Mouse (Mus musculus): ENCODE data around the gene Xrn1. TPM values are rescaled to one million over a fixed set of nuclear protein-coding genes. Genes with fewer than 3 reads are reported as not detected.
A peak's percentile ranks its signal among the peaks of the same experiment; 100 is the strongest.

The Xrn1 gene
- polyA plus RNA-seq, 1 experiment from 2014 or later = 14.8 TPM

GRCm38 (mm10) chr9:96027913-96028312 is 73.4 kb downstream of the Xrn1 start:
- WGBS = 22% methylated on average over 3 of the region's 3 CpGs

GRCm38 (mm10) chr9:96028818-96029217 is 74.3 kb downstream of the Xrn1 start:
- Histone ChIP-seq H3K36me3 (ENCODE audit: control insufficient read depth, insufficient read depth, low read length) (peaks cover 12% of the 10 kb centered on the region), H3K4me1 (ENCODE audit: control insufficient read depth, insufficient read depth, low read length) (no peaks in the 10 kb centered on the region), H3K4me3 (ENCODE audit: low read depth, low read length) (no peak overlapping the region), H3K27ac (ENCODE audit: low read depth, low read length) (no peak overlapping the region), H3K9ac (ENCODE audit: low read length) (no peak overlapping the region), H3K9me3 (ENCODE audit: control insufficient read depth, low read length) (no peaks in the 10 kb centered on the region), H3K27me3 (ENCODE audit: control insufficient read depth, insufficient read depth, low read length) (no peaks in the 10 kb centered on the region), H3K4me2 (no peak overlapping the region)
- ATAC-seq (ENCODE audit: low FRiP score) (no peak), DNase-seq (ENCODE audit: low spot score, missing footprints) (peak; percentile 83)
- WGBS = 52% methylated on average over 1 of the region's 1 CpGs

More at GRCm38 (mm10) chr9:96027913-96028312, 73.4 kb downstream of the Xrn1 start:
- no peak for DNase-seq (ENCODE audit: low spot score, missing footprints)
- H3K9me3 ChIP-seq (ENCODE audit: control insufficient read depth, low read length) = no peaks in the 10 kb centered on the region
- no peak overlapping the region for H3K4me3 ChIP-seq (ENCODE audit: low read depth, low read length)
- H3K4me2 ChIP-seq = no peak overlapping the region
- no peak for ATAC-seq (ENCODE audit: low FRiP score)
- no peaks in the 10 kb centered on the region for H3K27me3 ChIP-seq (ENCODE audit: control insufficient read depth, insufficient read depth, low read length)
- no peak overlapping the region for H3K27ac ChIP-seq (ENCODE audit: low read depth, low read length)
- H3K9ac ChIP-seq (ENCODE audit: low read length) = no peak overlapping the region
- H3K4me1 ChIP-seq (ENCODE audit: control insufficient read depth, insufficient read depth, low read length) = no peaks in the 10 kb centered on the region
- peaks cover 11% of the 10 kb centered on the region for H3K36me3 ChIP-seq (ENCODE audit: control insufficient read depth, insufficient read depth, low read length)

- H3K9me3 ChIP-seq (ENCODE audit: control insufficient read depth, low read length) = no peaks in the 10 kb centered on the region
- no peaks in the 10 kb centered on the region for H3K4me1 ChIP-seq (ENCODE audit: control insufficient read depth, insufficient read depth, low read length)
- no peak for ATAC-seq (ENCODE audit: low FRiP score)
- H3K36me3 ChIP-seq (ENCODE audit: control insufficient read depth, insufficient read depth, low read length) = peaks cover 15% of the 10 kb centered on the region
- H3K4me3 ChIP-seq (ENCODE audit: low read depth, low read length) = no peak overlapping the region
- H3K27ac ChIP-seq (ENCODE audit: low read depth, low read length) = no peak overlapping the region
- WGBS = 96% methylated on average over 5 of the region's 5 CpGs
- H3K27me3 ChIP-seq (ENCODE audit: control insufficient read depth, insufficient read depth, low read length) = no peaks in the 10 kb centered on the region
- no peak overlapping the region for H3K4me2 ChIP-seq
- no peak overlapping the region for H3K9ac ChIP-seq (ENCODE audit: low read length)
- no peak for DNase-seq (ENCODE audit: low spot score, missing footprints)
Observed at GRCm38 (mm10) chr9:96029886-96030285, 75.3 kb downstream of the Xrn1 start.

- Histone ChIP-seq H3K9me3 (ENCODE audit: control insufficient read depth, low read length) (no peaks in the 10 kb centered on the region), H3K4me2 (no peak overlapping the region), H3K27me3 (ENCODE audit: control insufficient read depth, insufficient read depth, low read length) (no peaks in the 10 kb centered on the region), H3K4me3 (ENCODE audit: low read depth, low read length) (no peak overlapping the region), H3K36me3 (ENCODE audit: control insufficient read depth, insufficient read depth, low read length) (peaks cover 11% of the 10 kb centered on the region), H3K27ac (ENCODE audit: low read depth, low read length) (no peak overlapping the region), H3K4me1 (ENCODE audit: control insufficient read depth, insufficient read depth, low read length) (no peaks in the 10 kb centered on the region), H3K9ac (ENCODE audit: low read length) (no peak overlapping the region)
- ATAC-seq (ENCODE audit: low FRiP score) (no peak), DNase-seq (ENCODE audit: low spot score, missing footprints) (no peak)
- WGBS = 85% methylated on average over 3 of the region's 3 CpGs
Observed at GRCm38 (mm10) chr9:96035371-96036086, 81.0 kb downstream of the Xrn1 start.

- Histone ChIP-seq H3K36me3 (ENCODE audit: control insufficient read depth, insufficient read depth, low read length) (peaks cover 23% of the 10 kb centered on the region), H3K27ac (ENCODE audit: low read depth, low read length) (no peak overlapping the region), H3K4me1 (ENCODE audit: control insufficient read depth, insufficient read depth, low read length) (no peaks in the 10 kb centered on the region), H3K27me3 (ENCODE audit: control insufficient read depth, insufficient read depth, low read length) (no peaks in the 10 kb centered on the region), H3K4me2 (no peak overlapping the region), H3K4me3 (ENCODE audit: low read depth, low read length) (no peak overlapping the region), H3K9me3 (ENCODE audit: control insufficient read depth, low read length) (no peaks in the 10 kb centered on the region), H3K9ac (ENCODE audit: low read length) (no peak overlapping the region)
- no peak for ATAC-seq (ENCODE audit: low FRiP score)
- 98% methylated on average over 3 of the region's 3 CpGs for WGBS
- peak; percentile 75 for DNase-seq (ENCODE audit: low spot score, missing footprints)
Observed at GRCm38 (mm10) chr9:96044214-96044613, 89.7 kb downstream of the Xrn1 start.

GRCm38 (mm10) chr9:96051501-96051900 is 96.9 kb downstream of the Xrn1 start:
- DNase-seq (ENCODE audit: low spot score, missing footprints) = no peak
- Histone ChIP-seq H3K4me2 (no peak overlapping the region), H3K9me3 (ENCODE audit: control insufficient read depth, low read length) (no peaks in the 10 kb centered on the region), H3K9ac (ENCODE audit: low read length) (no peak overlapping the region), H3K27ac (ENCODE audit: low read depth, low read length) (no peak overlapping the region), H3K27me3 (ENCODE audit: control insufficient read depth, insufficient read depth, low read length) (no peaks in the 10 kb centered on the region), H3K4me3 (ENCODE audit: low read depth, low read length) (no peak overlapping the region), H3K36me3 (ENCODE audit: control insufficient read depth, insufficient read depth, low read length) (peaks cover 21% of the 10 kb centered on the region), H3K4me1 (ENCODE audit: control insufficient read depth, insufficient read depth, low read length) (no peaks in the 10 kb centered on the region)
- 88% methylated on average over 4 of the region's 4 CpGs for WGBS
- no peak for ATAC-seq (ENCODE audit: low FRiP score)

- Histone ChIP-seq H3K36me3 (ENCODE audit: control insufficient read depth, insufficient read depth, low read length) (peaks cover 23% of the 10 kb centered on the region), H3K4me2 (no peak overlapping the region), H3K9ac (ENCODE audit: low read length) (no peak overlapping the region), H3K27me3 (ENCODE audit: control insufficient read depth, insufficient read depth, low read length) (no peaks in the 10 kb centered on the region), H3K27ac (ENCODE audit: low read depth, low read length) (no peak overlapping the region), H3K4me1 (ENCODE audit: control insufficient read depth, insufficient read depth, low read length) (no peaks in the 10 kb centered on the region), H3K9me3 (ENCODE audit: control insufficient read depth, low read length) (no peaks in the 10 kb centered on the region), H3K4me3 (ENCODE audit: low read depth, low read length) (no peak overlapping the region)
- DNase-seq (ENCODE audit: low spot score, missing footprints) (peak; percentile 41), ATAC-seq (ENCODE audit: low FRiP score) (no peak)
- WGBS = 83% methylated on average over 5 of the region's 5 CpGs
Observed at GRCm38 (mm10) chr9:96054878-96055277, 100.3 kb downstream of the Xrn1 start.

GRCm38 (mm10) chr9:96056417-96057223 is 102.1 kb downstream of the Xrn1 start:
- H3K36me3 ChIP-seq (ENCODE audit: control insufficient read depth, insufficient read depth, low read length) = peaks cover 14% of the 10 kb centered on the region
- DNase-seq (ENCODE audit: low spot score, missing footprints) (peak; percentile 73), ATAC-seq (ENCODE audit: low FRiP score) (no peak)
- no peaks in the 10 kb centered on the region for H3K9me3 ChIP-seq (ENCODE audit: control insufficient read depth, low read length)
- H3K27ac ChIP-seq (ENCODE audit: low read depth, low read length) = no peak overlapping the region
- H3K4me2 ChIP-seq = no peak overlapping the region
- no peak overlapping the region for H3K4me3 ChIP-seq (ENCODE audit: low read depth, low read length)
- 89% methylated on average over 6 of the region's 6 CpGs for WGBS
- H3K9ac ChIP-seq (ENCODE audit: low read length) = no peak overlapping the region
- no peaks in the 10 kb centered on the region for H3K4me1 ChIP-seq (ENCODE audit: control insufficient read depth, insufficient read depth, low read length)
- no peaks in the 10 kb centered on the region for H3K27me3 ChIP-seq (ENCODE audit: control insufficient read depth, insufficient read depth, low read length)

- Histone ChIP-seq H3K9ac (ENCODE audit: low read length) (no peak overlapping the region), H3K4me3 (ENCODE audit: low read depth, low read length) (no peak overlapping the region), H3K27ac (ENCODE audit: low read depth, low read length) (no peak overlapping the region), H3K36me3 (ENCODE audit: control insufficient read depth, insufficient read depth, low read length) (peaks cover 2% of the 10 kb centered on the region; the same call in 1 of the 2 replicates), H3K9me3 (ENCODE audit: control insufficient read depth, low read length) (no peaks in the 10 kb centered on the region), H3K4me1 (ENCODE audit: control insufficient read depth, insufficient read depth, low read length) (no peaks in the 10 kb centered on the region), H3K4me2 (no peak overlapping the region), H3K27me3 (ENCODE audit: control insufficient read depth, insufficient read depth, low read length) (no peaks in the 10 kb centered on the region)
- WGBS = 90% methylated on average over 2 of the region's 2 CpGs
- no peak for ATAC-seq (ENCODE audit: low FRiP score)
- peak; percentile 64 for DNase-seq (ENCODE audit: low spot score, missing footprints)
Observed at GRCm38 (mm10) chr9:96063083-96063802, 108.7 kb downstream of the Xrn1 start.

Data from midbrain, embryonic 11.5 days (tissue).